ENCODE assay signal across 13 mouse cellular contexts in genomic region chr6:125424156-125424555, GRCm38 (mm10). TPM values are rescaled to one million over a fixed set of nuclear protein-coding genes. Genes with fewer than 3 reads are reported as not detected.
DNase-seq lines count a peak whose midpoint lies in the region; ATAC-seq and TF ChIP-seq lines count a peak whose summit lies in the region.
"Had no signal": no experiment of that assay in that cellular context is flagged by ENCODE, and none has a peak within 500 bp of the region (broad histone marks: within the 10 kb centered on the region; RNA-seq: fewer than 3 reads in every experiment).

No protein-coding gene starts in this region.

- no peak for ATAC-seq in kidney, postnatal 0 days (replicated peaks; ENCODE audit: low FRiP score, low read depth)
- peak; percentile 26; the same call in 1 of the 2 replicates for ATAC-seq in limb, embryonic 15.5 days (ENCODE audit: insufficient number of reproducible peaks, low FRiP score, low TSS enrichment, low read depth)
- ATAC-seq: inflammation-experienced regulatory T-cells, adult 6 months had no signal

- H3K27me3 ChIP-seq in kidney, postnatal 0 days (ENCODE audit: insufficient read depth, low read length), result no peaks in the 10 kb centered on the region
- H3K27me3 ChIP-seq in limb, embryonic 15.5 days, result no peaks in the 10 kb centered on the region
- peaks cover 18% of the 10 kb centered on the region; the same call in 1 of the 2 replicates for H3K27me3 ChIP-seq in forebrain, embryonic 10.5 days (ENCODE audit: poor library complexity, severe bottlenecking)

- peak overlapping the region; percentile 61; the same call in 1 of the 2 replicates for H3K27ac ChIP-seq in kidney, postnatal 0 days
- peak overlapping the region; percentile 87 for H3K27ac ChIP-seq in limb, embryonic 15.5 days
- no peak overlapping the region for H3K27ac ChIP-seq in forebrain, embryonic 10.5 days

- WGBS in kidney, postnatal 0 days, result 59% methylated on average over 3 of the region's 3 CpGs
- WGBS in limb, embryonic 15.5 days, result 20% methylated on average over 3 of the region's 3 CpGs
- WGBS in forebrain, embryonic 10.5 days, result 77% methylated on average over 3 of the region's 3 CpGs

- no peak overlapping the region for H3K9ac ChIP-seq in kidney, postnatal 0 days (ENCODE audit: low read depth, low read length)
- no peak overlapping the region for H3K9ac ChIP-seq in limb, embryonic 15.5 days

- DNase-seq in kidney, postnatal 0 days (ENCODE audit: low spot score), result no peak
- no peak for DNase-seq in kidney, postnatal 4 days
- DNase-seq in MN1 (ENCODE audit: low spot score), result peak; percentile 42
- peak; percentile 64 to 67 for DNase-seq in adrenal gland, postnatal 36 days
- DNase-seq in thymus, postnatal 4 days, result no peak
- no peak for DNase-seq in forebrain, embryonic 10.5 days (ENCODE audit: extremely low spot score, low spot score)
- DNase-seq in cerebellum, adult 9-11 months, result no peak
- DNase-seq: embryo, embryonic 11 days; left cerebral cortex, postnatal 4 days; lung, postnatal 10 days; thymus, adult 18-20 months had no signal

- H3K36me3 ChIP-seq in kidney, postnatal 0 days (ENCODE audit: insufficient read depth, low read length), result no peaks in the 10 kb centered on the region
- no peaks in the 10 kb centered on the region for H3K36me3 ChIP-seq in limb, embryonic 15.5 days
- H3K36me3 ChIP-seq in forebrain, embryonic 10.5 days (replicated peaks), result no peaks in the 10 kb centered on the region

- H3K9me3 ChIP-seq in kidney, postnatal 0 days (replicated peaks; ENCODE audit: low read length), result no peaks in the 10 kb centered on the region
- no peaks in the 10 kb centered on the region for H3K9me3 ChIP-seq in limb, embryonic 15.5 days
- no peaks in the 10 kb centered on the region for H3K9me3 ChIP-seq in forebrain, embryonic 10.5 days

- H3K4me2 ChIP-seq in kidney, postnatal 0 days (ENCODE audit: low read length), result no peak overlapping the region
- H3K4me2 ChIP-seq in limb, embryonic 15.5 days, result no peak overlapping the region

- peaks cover 10% of the 10 kb centered on the region; the same call in 1 of the 2 replicates for H3K4me1 ChIP-seq in kidney, postnatal 0 days (replicated peaks; ENCODE audit: insufficient read depth, low read length)
- H3K4me1 ChIP-seq in limb, embryonic 15.5 days, result peaks cover 55% of the 10 kb centered on the region
- H3K4me1 ChIP-seq in forebrain, embryonic 10.5 days, result peaks cover 39% of the 10 kb centered on the region

- TF ChIP-seq CTCF in kidney, postnatal 0 days (IDR thresholded peaks at IDR 0.05; ENCODE audit: low read depth), result no peak

- no peak overlapping the region for H3K4me3 ChIP-seq in kidney, postnatal 0 days (replicated peaks; ENCODE audit: low read depth, low read length)
- no peak overlapping the region for H3K4me3 ChIP-seq in limb, embryonic 15.5 days
- no peak overlapping the region for H3K4me3 ChIP-seq in forebrain, embryonic 10.5 days

RNA-seq across cellular contexts. Expression of gene Plekhg6, which starts 43.6 kb away (rescaled TPM):
- polyA plus RNA-seq in kidney, postnatal 0 days (2015; fragmentation: Nextera tagmentation; extraction: Ambion mirVana), result 3.1 and 3.4 TPM in 2 replicates
- under 1 TPM in 1 of 2 experiments, not detected in 1; 0.36 TPM for total RNA-seq in adrenal gland, postnatal 36 days (2021)
- polyA plus RNA-seq in limb, embryonic 15.5 days (2015; fragmentation: Nextera tagmentation; extraction: Ambion mirVana), result 4.2 and 4.5 TPM in 2 replicates
- 0.07 TPM in 2 replicates for polyA plus RNA-seq in forebrain, embryonic 10.5 days (2016; fragmentation: Nextera tagmentation; extraction: Ambion mirVana)
- total RNA-seq: left cerebral cortex, postnatal 4 days had no signal
- polyA plus RNA-seq: inflammation-experienced regulatory T-cells, adult 6 months had no signal

Comparison
In these comparisons a context has a peak if more than half of its experiments do, and no peak if none do; other contexts are left out.
1. DNase-seq: peak in MN1 (single experiment) and adrenal gland, postnatal 36 days (2 of 2); none in kidney, postnatal 0 days (single experiment), kidney, postnatal 4 days (0 of 2), thymus, postnatal 4 days (single experiment), forebrain, embryonic 10.5 days (single experiment) and cerebellum, adult 9-11 months (single experiment).